ENCODE assay signal across 21 mouse cellular contexts in the genomic region with DNA sequence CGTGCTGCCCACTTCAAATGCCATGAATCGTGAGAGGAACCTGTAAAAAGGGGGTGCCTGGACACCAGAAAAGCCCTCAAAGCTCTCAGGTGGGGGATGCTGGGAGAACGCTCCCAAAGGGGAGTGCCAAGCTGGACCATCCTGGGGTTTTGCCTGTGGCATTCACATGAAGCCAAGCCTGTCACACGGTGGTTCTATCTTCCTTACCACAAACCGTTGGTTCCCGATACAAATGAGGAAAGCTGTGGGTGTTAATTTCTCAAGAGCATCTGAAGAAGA. TPM values are rescaled to one million over a fixed set of nuclear protein-coding genes. Genes with fewer than 3 reads are reported as not detected.
"Had no signal": no experiment of that assay in that cellular context is flagged by ENCODE, and none has a peak within 500 bp of the region (broad histone marks: within the 10 kb centered on the region; RNA-seq: fewer than 3 reads in every experiment).

No protein-coding gene starts in this region.

- H3K9me3 ChIP-seq: heart, embryonic 13.5 days; heart, embryonic 15.5 days; hindbrain, embryonic 13.5 days; hindbrain, embryonic 15.5 days; kidney, embryonic 15.5 days; limb, embryonic 13.5 days; limb, embryonic 15.5 days; liver, embryonic 12.5 days had no signal

- H3K27ac ChIP-seq: heart, adult 2 months; heart, embryonic 13.5 days; heart, embryonic 15.5 days; hindbrain, embryonic 13.5 days; hindbrain, embryonic 15.5 days; hindbrain, postnatal 0 days; kidney, embryonic 15.5 days; limb, embryonic 13.5 days; limb, embryonic 15.5 days; liver, embryonic 12.5 days; liver, embryonic 14.5 days had no signal

- H3K27me3 ChIP-seq: heart, embryonic 13.5 days; heart, embryonic 15.5 days; hindbrain, embryonic 13.5 days; hindbrain, embryonic 15.5 days; kidney, embryonic 15.5 days; limb, embryonic 13.5 days; limb, embryonic 15.5 days; liver, embryonic 12.5 days had no signal

- H3K4me3 ChIP-seq: heart, adult 2 months; heart, embryonic 13.5 days; heart, embryonic 15.5 days; hindbrain, embryonic 13.5 days; hindbrain, embryonic 15.5 days; kidney, embryonic 15.5 days; limb, embryonic 13.5 days; limb, embryonic 15.5 days; liver, embryonic 12.5 days had no signal

- H3K4me2 ChIP-seq: heart, embryonic 11.5 days; heart, embryonic 13.5 days; heart, embryonic 15.5 days; hindbrain, embryonic 13.5 days; hindbrain, embryonic 15.5 days; kidney, embryonic 15.5 days; limb, embryonic 13.5 days; limb, embryonic 15.5 days; liver, embryonic 12.5 days had no signal

- DNase-seq: forebrain, postnatal 0 days; gastrocnemius, postnatal 14 days; gastrocnemius, postnatal 36 days; heart, adult 11 months; heart, adult 2 months; heart, postnatal 14 days; heart, postnatal 36 days; left cerebral cortex, postnatal 4 days had no signal

- H3K9ac ChIP-seq: forebrain, postnatal 0 days; heart, embryonic 13.5 days; heart, embryonic 15.5 days; hindbrain, embryonic 13.5 days; hindbrain, embryonic 15.5 days; kidney, embryonic 15.5 days; limb, embryonic 13.5 days; limb, embryonic 15.5 days; liver, embryonic 12.5 days; liver, embryonic 14.5 days had no signal

- ATAC-seq: forebrain, postnatal 0 days; hindbrain, postnatal 0 days; intestine, embryonic 16.5 days; liver, embryonic 12.5 days had no signal

- H3K36me3 ChIP-seq: heart, embryonic 13.5 days; heart, embryonic 15.5 days; hindbrain, embryonic 13.5 days; hindbrain, embryonic 15.5 days; kidney, embryonic 15.5 days; limb, embryonic 13.5 days; limb, embryonic 15.5 days; liver, embryonic 12.5 days had no signal

- H3K4me1 ChIP-seq: heart, embryonic 15.5 days; hindbrain, embryonic 13.5 days; hindbrain, embryonic 15.5 days; limb, embryonic 13.5 days; limb, embryonic 15.5 days; liver, embryonic 12.5 days had no signal

RNA-seq across cellular contexts. Expression of a gene that starts 43.6 kb away (rescaled TPM):
- total RNA-seq: hematopoietic stem cell, adult 5-6 weeks had no signal
